Mouse (Mus musculus): Measurements from ENCODE around the gene Aatk. TPM values are rescaled to one million over a fixed set of nuclear protein-coding genes. Genes with fewer than 3 reads are reported as not detected.

The Aatk gene
- polyA plus RNA-seq, 1 experiment from 2014 or later, result 1.7 TPM

- H3K9me3 ChIP-seq (ENCODE audit: control insufficient read depth, low read length), result no peaks in the 10 kb centered on the region
- peak overlapping the region; percentile 64 for H3K9ac ChIP-seq (ENCODE audit: low read depth, low read length)
- H3K4me1 ChIP-seq (ENCODE audit: control insufficient read depth, insufficient read depth, low read length), result peaks cover 35% of the 10 kb centered on the region
- 0 out of 2 replicates have a peak overlapping the region, but pooled peaks have one; percentile 1 for H3K27ac ChIP-seq (ENCODE audit: low read length)
- peak overlapping the region; percentile 62 for H3K4me3 ChIP-seq (ENCODE audit: low read length)
- peak overlapping the region; percentile 96 for H3K4me2 ChIP-seq (ENCODE audit: low read depth, low read length)
- WGBS, result 37% methylated on average over 11 of the region's 11 CpGs
- no peaks in the 10 kb centered on the region for H3K36me3 ChIP-seq (ENCODE audit: control insufficient read depth, insufficient read depth, low read length)
- no peak for ATAC-seq
- H3K27me3 ChIP-seq (replicated peaks; ENCODE audit: control insufficient read depth, insufficient read depth, low read length), result peaks cover 28% of the 10 kb centered on the region
Observed at GRCm38 (mm10) chr11:120045839-120046552, 971 bp downstream of the Aatk start.

- Histone ChIP-seq H3K4me2 (ENCODE audit: low read depth, low read length) (peak overlapping the region; percentile 96; the same call in 1 of the 2 replicates), H3K4me3 (ENCODE audit: low read length) (no peak overlapping the region), H3K27me3 (replicated peaks; ENCODE audit: control insufficient read depth, insufficient read depth, low read length) (peaks cover 28% of the 10 kb centered on the region), H3K27ac (ENCODE audit: low read length) (no peak overlapping the region), H3K9ac (ENCODE audit: low read depth, low read length) (no peak overlapping the region), H3K4me1 (ENCODE audit: control insufficient read depth, insufficient read depth, low read length) (peaks cover 34% of the 10 kb centered on the region), H3K36me3 (ENCODE audit: control insufficient read depth, insufficient read depth, low read length) (no peaks in the 10 kb centered on the region), H3K9me3 (ENCODE audit: control insufficient read depth, low read length) (no peaks in the 10 kb centered on the region)
- WGBS, result 72% methylated on average over 4 of the region's 4 CpGs
- no peak for ATAC-seq
Observed at GRCm38 (mm10) chr11:120045341-120045740, 1.6 kb downstream of the Aatk start.

- Histone ChIP-seq H3K4me3 (ENCODE audit: low read length) (no peak overlapping the region), H3K27me3 (replicated peaks; ENCODE audit: control insufficient read depth, insufficient read depth, low read length) (peaks cover 11% of the 10 kb centered on the region), H3K4me2 (ENCODE audit: low read depth, low read length) (no peak overlapping the region), H3K27ac (ENCODE audit: low read length) (peak overlapping the region; percentile 63), H3K9ac (ENCODE audit: low read depth, low read length) (peak overlapping the region; percentile 37; the same call in 1 of the 2 replicates), H3K4me1 (ENCODE audit: control insufficient read depth, insufficient read depth, low read length) (peaks cover 24% of the 10 kb centered on the region), H3K36me3 (ENCODE audit: control insufficient read depth, insufficient read depth, low read length) (no peaks in the 10 kb centered on the region), H3K9me3 (ENCODE audit: control insufficient read depth, low read length) (no peaks in the 10 kb centered on the region)
- 0 out of 2 replicates have a peak, but pooled peaks have one; percentile 3 for ATAC-seq
- 67% methylated on average over 7 of the region's 7 CpGs for WGBS
Observed at GRCm38 (mm10) chr11:120042141-120042838, 4.7 kb downstream of the Aatk start.

GRCm38 (mm10) chr11:120041191-120042123 lies 5.5 kb downstream of the Aatk start:
- peak; percentile 61 for ATAC-seq
- H3K27ac ChIP-seq (ENCODE audit: low read length), result peak overlapping the region; percentile 63
- no peak overlapping the region for H3K4me3 ChIP-seq (ENCODE audit: low read length)
- no peaks in the 10 kb centered on the region for H3K36me3 ChIP-seq (ENCODE audit: control insufficient read depth, insufficient read depth, low read length)
- H3K27me3 ChIP-seq (replicated peaks; ENCODE audit: control insufficient read depth, insufficient read depth, low read length), result peaks cover 6% of the 10 kb centered on the region
- H3K9me3 ChIP-seq (ENCODE audit: control insufficient read depth, low read length), result no peaks in the 10 kb centered on the region
- H3K9ac ChIP-seq (ENCODE audit: low read depth, low read length), result peak overlapping the region; percentile 37; the same call in 1 of the 2 replicates
- no peak overlapping the region for H3K4me2 ChIP-seq (ENCODE audit: low read depth, low read length)
- H3K4me1 ChIP-seq (ENCODE audit: control insufficient read depth, insufficient read depth, low read length), result peaks cover 18% of the 10 kb centered on the region
- 55% methylated on average over 13 of the region's 13 CpGs for WGBS

GRCm38 (mm10) chr11:120040440-120040839 lies 6.5 kb downstream of the Aatk start:
- Histone ChIP-seq H3K4me1 (ENCODE audit: control insufficient read depth, insufficient read depth, low read length) (peaks cover 8% of the 10 kb centered on the region), H3K4me2 (ENCODE audit: low read depth, low read length) (no peak overlapping the region), H3K36me3 (ENCODE audit: control insufficient read depth, insufficient read depth, low read length) (no peaks in the 10 kb centered on the region), H3K4me3 (ENCODE audit: low read length) (no peak overlapping the region), H3K9me3 (ENCODE audit: control insufficient read depth, low read length) (no peaks in the 10 kb centered on the region), H3K9ac (ENCODE audit: low read depth, low read length) (no peak overlapping the region), H3K27ac (ENCODE audit: low read length) (no peak overlapping the region), H3K27me3 (replicated peaks; ENCODE audit: control insufficient read depth, insufficient read depth, low read length) (no peaks in the 10 kb centered on the region)
- 69% methylated on average over 8 of the region's 8 CpGs for WGBS
- ATAC-seq, result no peak

GRCm38 (mm10) chr11:120039581-120039980 lies 7.4 kb downstream of the Aatk start:
- 28% methylated on average over 4 of the region's 4 CpGs for WGBS

GRCm38 (mm10) chr11:120034762-120035161 lies 12.2 kb downstream of the Aatk start:
- 71% methylated on average over 5 of the region's 5 CpGs for WGBS
- Histone ChIP-seq H3K27ac (ENCODE audit: low read length) (no peak overlapping the region), H3K4me2 (ENCODE audit: low read depth, low read length) (no peak overlapping the region), H3K9ac (ENCODE audit: low read depth, low read length) (no peak overlapping the region), H3K27me3 (replicated peaks; ENCODE audit: control insufficient read depth, insufficient read depth, low read length) (no peaks in the 10 kb centered on the region), H3K36me3 (ENCODE audit: control insufficient read depth, insufficient read depth, low read length) (no peaks in the 10 kb centered on the region), H3K4me3 (ENCODE audit: low read length) (no peak overlapping the region), H3K9me3 (ENCODE audit: control insufficient read depth, low read length) (no peaks in the 10 kb centered on the region), H3K4me1 (ENCODE audit: control insufficient read depth, insufficient read depth, low read length) (peaks cover 21% of the 10 kb centered on the region)
- no peak for ATAC-seq

More at GRCm38 (mm10) chr11:120039581-120039980, 7.4 kb downstream of the Aatk start:
- no peaks in the 10 kb centered on the region for H3K36me3 ChIP-seq (ENCODE audit: control insufficient read depth, insufficient read depth, low read length)
- ATAC-seq, result no peak
- no peak overlapping the region for H3K9ac ChIP-seq (ENCODE audit: low read depth, low read length)
- peak overlapping the region; percentile 51; the same call in 1 of the 2 replicates for H3K27ac ChIP-seq (ENCODE audit: low read length)
- no peak overlapping the region for H3K4me3 ChIP-seq (ENCODE audit: low read length)
- no peaks in the 10 kb centered on the region for H3K27me3 ChIP-seq (replicated peaks; ENCODE audit: control insufficient read depth, insufficient read depth, low read length)
- H3K4me1 ChIP-seq (ENCODE audit: control insufficient read depth, insufficient read depth, low read length), result peaks cover 8% of the 10 kb centered on the region
- H3K9me3 ChIP-seq (ENCODE audit: control insufficient read depth, low read length), result no peaks in the 10 kb centered on the region
- no peak overlapping the region for H3K4me2 ChIP-seq (ENCODE audit: low read depth, low read length)

GRCm38 (mm10) chr11:120034306-120034705 lies 12.7 kb downstream of the Aatk start:
- H3K27ac ChIP-seq (ENCODE audit: low read length), result peak overlapping the region; percentile 63
- no peaks in the 10 kb centered on the region for H3K36me3 ChIP-seq (ENCODE audit: control insufficient read depth, insufficient read depth, low read length)
- H3K4me1 ChIP-seq (ENCODE audit: control insufficient read depth, insufficient read depth, low read length), result peaks cover 24% of the 10 kb centered on the region
- 34% methylated on average over 3 of the region's 3 CpGs for WGBS
- no peaks in the 10 kb centered on the region for H3K27me3 ChIP-seq (replicated peaks; ENCODE audit: control insufficient read depth, insufficient read depth, low read length)
- H3K9me3 ChIP-seq (ENCODE audit: control insufficient read depth, low read length), result no peaks in the 10 kb centered on the region
- no peak overlapping the region for H3K4me3 ChIP-seq (ENCODE audit: low read length)
- no peak overlapping the region for H3K9ac ChIP-seq (ENCODE audit: low read depth, low read length)
- no peak for ATAC-seq
- no peak overlapping the region for H3K4me2 ChIP-seq (ENCODE audit: low read depth, low read length)

- peak overlapping the region; percentile 39 for H3K27ac ChIP-seq (ENCODE audit: low read length)
- WGBS, result 79% methylated on average over 3 of the region's 3 CpGs
Observed at GRCm38 (mm10) chr11:120033473-120033872, 13.5 kb downstream of the Aatk start.

More at GRCm38 (mm10) chr11:120033473-120033872, 13.5 kb downstream of the Aatk start:
- peaks cover 24% of the 10 kb centered on the region for H3K4me1 ChIP-seq (ENCODE audit: control insufficient read depth, insufficient read depth, low read length)
- no peak overlapping the region for H3K9ac ChIP-seq (ENCODE audit: low read depth, low read length)
- H3K4me3 ChIP-seq (ENCODE audit: low read length), result no peak overlapping the region
- ATAC-seq, result no peak
- no peaks in the 10 kb centered on the region for H3K9me3 ChIP-seq (ENCODE audit: control insufficient read depth, low read length)
- H3K27me3 ChIP-seq (replicated peaks; ENCODE audit: control insufficient read depth, insufficient read depth, low read length), result no peaks in the 10 kb centered on the region
- no peaks in the 10 kb centered on the region for H3K36me3 ChIP-seq (ENCODE audit: control insufficient read depth, insufficient read depth, low read length)
- H3K4me2 ChIP-seq (ENCODE audit: low read depth, low read length), result no peak overlapping the region

Measured in intestine, embryonic 16.5 days (tissue).